Mouse (Mus musculus) liver, adult (tissue): ENCODE measurements around the gene Foxm1.

Experiments
- GATA4 ChIP-seq: IDR thresholded peaks from 2 replicates; pipeline ENCODE4 v1.6.1; 2014; ENCODE audit warnings: mild to moderate bottlenecking, low read length; ENCODE audit not compliant: insufficient replicate concordance

Gene Foxm1

GRCm38 (mm10) chr6:128362381-128363006, at the start of gene Foxm1, which contains the start of gene Rhno1:
Gene Foxm1, plus strand, starts transcription at chr6:128362967.
Gene Rhno1, minus strand, starts transcription at chr6:128362911.
- TF ChIP-seq GATA4 = peak; percentile 24; the same call in 1 of the 2 replicates

GRCm38 (mm10) chr6:128314796-128315195, 48.0 kb upstream of the Foxm1 start:
- no peak for TF ChIP-seq GATA4

GRCm38 (mm10) chr6:128315597-128315996, 47.2 kb upstream of the Foxm1 start:
- no peak for TF ChIP-seq GATA4

GRCm38 (mm10) chr6:128318317-128318716, 44.5 kb upstream of the Foxm1 start:
- TF ChIP-seq GATA4 = no peak

GRCm38 (mm10) chr6:128334397-128335124, 28.2 kb upstream of the Foxm1 start:
- no peak for TF ChIP-seq GATA4

GRCm38 (mm10) chr6:128337467-128337866, 25.3 kb upstream of the Foxm1 start:
- TF ChIP-seq GATA4 = no peak

- TF ChIP-seq GATA4 = no peak
Measured at GRCm38 (mm10) chr6:128338876-128339275, 23.9 kb upstream of the Foxm1 start.

GRCm38 (mm10) chr6:128341956-128342723, 20.6 kb upstream of the Foxm1 start:
- TF ChIP-seq GATA4 = no peak

GRCm38 (mm10) chr6:128345623-128346022, 17.1 kb upstream of the Foxm1 start:
- TF ChIP-seq GATA4 = no peak

- TF ChIP-seq GATA4 = no peak
Measured at GRCm38 (mm10) chr6:128346782-128347181, 16.0 kb upstream of the Foxm1 start.

- TF ChIP-seq GATA4 = no peak
Measured at GRCm38 (mm10) chr6:128349711-128350110, 13.1 kb upstream of the Foxm1 start.

GRCm38 (mm10) chr6:128354140-128354539, 8.6 kb upstream of the Foxm1 start:
- no peak for TF ChIP-seq GATA4

GRCm38 (mm10) chr6:128355201-128355681, 7.5 kb upstream of the Foxm1 start:
- no peak for TF ChIP-seq GATA4

- no peak for TF ChIP-seq GATA4
Measured at GRCm38 (mm10) chr6:128355726-128356416, 6.9 kb upstream of the Foxm1 start, which contains the start of gene Tulp3. Gene Tulp3, minus strand, starts transcription at chr6:128355851.

GRCm38 (mm10) chr6:128358999-128359398, 3.8 kb upstream of the Foxm1 start:
- no peak for TF ChIP-seq GATA4
